Mouse (Mus musculus) forebrain, embryonic 11.5 days (tissue): ENCODE data around the gene Lgr4. TPM values are rescaled to one million over a fixed set of nuclear protein-coding genes. Genes with fewer than 3 reads are reported as not detected.
A peak's percentile ranks its signal among the peaks of the same experiment; 100 is the strongest.

Experiments used
- ATAC-seq: fragments of 200-750 bp; cut with Nextera tagmentation; replicated peaks from 2 replicates; pipeline ENCODE4 v1.8.0; 2017; ENCODE audit warnings: moderate TSS enrichment; ENCODE audit not compliant: low FRiP score
- DNase-seq: peaks from one replicate; pipeline ENCODE4 v3.0.0-alpha.2; 2017; ENCODE audit warnings: low spot score
- H3K27ac ChIP-seq: fragments of 300-500 bp; sonication (generic); 2 replicates; pipeline ENCODE4 v1.5.1; 2014; ENCODE audit warnings: low read depth, low read length
- H3K27me3 ChIP-seq: fragments of 300-500 bp; sonication (generic); 2 replicates; pipeline ENCODE4 v1.6.1; 2014; ENCODE audit warnings: mild to moderate bottlenecking, low read length, mixed read lengths; ENCODE audit not compliant: control insufficient read depth, insufficient read depth
- H3K36me3 ChIP-seq: fragments of 300-500 bp; sonication (generic); 2 replicates; pipeline ENCODE4 v1.6.1; 2014; ENCODE audit warnings: mild to moderate bottlenecking, low read length, moderate library complexity, mixed read lengths; ENCODE audit not compliant: control insufficient read depth, insufficient read depth
- H3K4me1 ChIP-seq: fragments of 300-500 bp; sonication (generic); replicated peaks from 2 replicates; pipeline ENCODE4 v1.6.1; 2014; ENCODE audit warnings: low read length, mixed read lengths; ENCODE audit not compliant: control insufficient read depth, insufficient read depth
- H3K4me2 ChIP-seq: fragments of 300-500 bp; sonication (generic); 2 replicates; pipeline ENCODE4 v1.6.1; 2014; ENCODE audit warnings: low read depth, mild to moderate bottlenecking, low read length, moderate library complexity, mixed read lengths; ENCODE audit not compliant: severe bottlenecking
- H3K4me3 ChIP-seq: fragments of 300-500 bp; sonication (generic); 2 replicates; pipeline ENCODE4 v1.5.1; 2014; ENCODE audit warnings: low read depth, low read length
- H3K9ac ChIP-seq: fragments of 300-500 bp; sonication (generic); 2 replicates; pipeline ENCODE4 v1.6.1; 2014; ENCODE audit warnings: low read length
- H3K9me3 ChIP-seq: fragments of 300-500 bp; sonication (generic); 2 replicates; pipeline ENCODE4 v1.6.1; 2016; ENCODE audit warnings: low read length, mixed read lengths; ENCODE audit not compliant: control insufficient read depth
- WGBS: fragments of 180-500 bp; shearing (Covaris S2); extraction: QIAGEN DNeasy Blood & Tissue Kit; methylation state at CpG from one replicate; pipeline ENCODE4 v1.1.7; 2014; 5-methylcytosine and 5-hydroxymethylcytosine counted together
- polyA plus RNA-seq: library from polyadenylated mRNA; unstranded; fragments of >200 nt; fragmentation: Nextera tagmentation; extraction: Ambion mirVana; gene quantifications from 2 replicates; pipeline ENCODE4 v1.2.1, GENCODE M21; 2014

Gene Lgr4
- polyA plus RNA-seq, 1 experiment from 2014 or later = 8.6 TPM

- Histone ChIP-seq H3K36me3 (no peaks in the 10 kb centered on the region), H3K9me3 (no peaks in the 10 kb centered on the region; the same call in 1 of the 2 replicates), H3K4me2 (no peak overlapping the region), H3K27ac (no peak overlapping the region), H3K4me1 (peaks cover 7% of the 10 kb centered on the region; the same call in 1 of the 2 replicates), H3K27me3 (peaks cover 58% of the 10 kb centered on the region), H3K4me3 (no peak overlapping the region), H3K9ac (no peak overlapping the region)
- ATAC-seq = no peak
- no peak for DNase-seq
- 93% methylated on average over 6 of the region's 6 CpGs for WGBS
Observed at GRCm38 (mm10) chr2:109946426-109946825, 29.0 kb downstream of the Lgr4 start.

DNA sequence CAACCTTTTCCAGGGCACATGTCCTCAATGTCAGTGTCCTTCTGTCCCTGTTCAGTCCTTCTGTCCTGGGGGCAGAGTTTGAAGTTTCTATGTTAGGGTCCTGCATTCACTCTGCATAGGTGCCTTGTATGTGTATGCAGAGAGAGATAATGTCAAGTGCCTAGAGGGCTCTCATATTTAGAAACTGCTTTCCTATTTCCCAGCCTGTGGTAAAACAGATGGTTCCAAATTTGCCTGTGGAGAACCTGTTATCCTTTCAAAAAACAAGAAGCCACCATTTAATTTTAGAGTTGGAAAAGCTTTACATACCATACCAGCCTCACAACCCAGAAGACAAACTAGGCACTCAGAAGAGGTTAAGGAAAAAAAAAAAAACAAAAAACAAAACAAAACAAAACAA lies 32.1 kb downstream of the Lgr4 start:
- Histone ChIP-seq H3K27me3 (peaks cover 70% of the 10 kb centered on the region), H3K27ac (no peak overlapping the region), H3K36me3 (no peaks in the 10 kb centered on the region), H3K4me2 (no peak overlapping the region), H3K9me3 (no peaks in the 10 kb centered on the region; the same call in 1 of the 2 replicates), H3K4me1 (peaks cover 2% of the 10 kb centered on the region; the same call in 1 of the 2 replicates), H3K4me3 (no peak overlapping the region), H3K9ac (no peak overlapping the region)
- DNase-seq = no peak
- no peak for ATAC-seq

DNA sequence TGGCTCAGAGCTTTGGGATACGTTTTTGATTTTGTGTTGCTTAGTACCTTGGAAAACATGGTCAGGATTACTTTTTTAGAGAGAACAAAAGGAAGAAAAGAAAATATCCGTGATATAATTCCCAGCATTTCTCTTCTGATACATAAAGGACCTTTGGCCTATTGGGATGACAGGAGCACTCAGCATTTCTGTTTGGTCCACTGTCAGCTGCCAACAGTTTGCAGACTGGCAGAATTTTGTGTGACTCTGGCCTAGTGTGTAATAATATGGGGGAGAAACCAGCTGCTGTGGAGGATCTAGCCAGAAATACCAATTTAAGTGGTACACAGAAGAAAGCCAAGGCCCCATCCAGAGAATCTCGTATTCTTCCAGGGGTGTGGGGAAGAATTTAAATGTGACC lies 32.9 kb downstream of the Lgr4 start:
- peaks cover 2% of the 10 kb centered on the region; the same call in 1 of the 2 replicates for H3K4me1 ChIP-seq
- no peaks in the 10 kb centered on the region; the same call in 1 of the 2 replicates for H3K9me3 ChIP-seq
- no peak overlapping the region for H3K4me2 ChIP-seq
- no peak overlapping the region for H3K27ac ChIP-seq
- H3K27me3 ChIP-seq = peaks cover 67% of the 10 kb centered on the region
- ATAC-seq = no peak
- no peak overlapping the region for H3K4me3 ChIP-seq
- no peak overlapping the region for H3K9ac ChIP-seq
- no peaks in the 10 kb centered on the region for H3K36me3 ChIP-seq
- no peak for DNase-seq
- 67% methylated on average over 3 of the region's 3 CpGs for WGBS

DNA sequence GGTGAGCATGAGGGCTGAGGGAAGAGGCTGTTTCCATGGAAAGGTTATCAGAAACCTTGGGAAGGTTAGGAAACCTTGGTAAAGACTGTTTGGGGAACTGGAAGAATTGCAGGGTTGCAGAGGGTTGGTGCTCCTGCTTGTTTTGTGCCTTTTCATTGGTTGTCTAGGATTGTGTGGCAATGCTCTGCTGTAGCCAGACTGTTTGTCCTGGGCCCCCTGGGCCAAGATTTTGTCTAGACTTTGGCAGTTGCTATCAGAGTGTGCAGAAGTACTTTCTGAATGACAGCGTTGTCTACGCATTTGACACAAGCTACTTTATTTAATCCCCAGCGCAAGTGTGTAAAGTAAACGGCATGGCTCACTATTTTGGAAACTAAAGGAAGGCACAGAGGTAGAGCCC lies 33.6 kb downstream of the Lgr4 start:
- 86% methylated on average over 4 of the region's 4 CpGs for WGBS

DNA sequence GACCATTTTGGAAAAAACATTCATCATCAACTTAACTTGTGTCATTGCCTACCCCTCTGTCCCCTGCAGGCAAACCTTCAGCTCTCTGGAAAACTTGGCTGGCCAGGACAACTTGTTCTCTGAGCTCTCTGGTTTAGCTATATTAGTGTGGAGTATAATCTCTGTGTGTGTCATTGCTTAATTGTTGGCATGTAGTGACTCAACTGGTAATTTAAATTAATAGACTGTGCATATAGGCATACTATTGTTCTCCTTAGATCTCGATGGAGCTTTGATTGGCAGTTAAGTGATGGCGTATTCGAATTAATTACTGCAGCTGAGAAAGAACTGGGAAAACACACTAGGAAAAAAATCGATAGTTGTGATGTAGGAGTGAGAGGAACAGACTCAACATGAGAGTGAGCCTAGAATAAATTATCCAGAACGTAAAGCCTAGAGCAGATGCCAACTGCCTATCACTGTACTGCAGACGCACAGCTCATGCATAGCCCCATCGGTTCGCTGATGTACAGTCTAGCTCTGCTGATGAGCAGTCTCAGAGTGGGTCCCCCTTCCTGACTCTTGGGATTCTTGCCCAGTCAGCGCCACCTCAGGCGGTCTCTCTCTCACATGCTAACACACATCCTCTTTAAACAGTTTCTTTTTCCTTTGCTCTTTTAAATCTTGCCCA lies 35.7 kb downstream of the Lgr4 start:
- Histone ChIP-seq H3K4me1 (peaks cover 2% of the 10 kb centered on the region; the same call in 1 of the 2 replicates), H3K4me2 (no peak overlapping the region), H3K36me3 (no peaks in the 10 kb centered on the region), H3K9me3 (no peaks in the 10 kb centered on the region), H3K27ac (no peak overlapping the region), H3K27me3 (peaks cover 66% of the 10 kb centered on the region), H3K9ac (no peak overlapping the region), H3K4me3 (no peak overlapping the region)
- WGBS = 77% methylated on average over 10 of the region's 10 CpGs
- peak; percentile 68 for ATAC-seq
- no peak for DNase-seq

More for the DNA sequence above, 33.6 kb downstream of the Lgr4 start:
- Histone ChIP-seq H3K4me2 (no peak overlapping the region), H3K4me1 (peaks cover 2% of the 10 kb centered on the region; the same call in 1 of the 2 replicates), H3K9me3 (no peaks in the 10 kb centered on the region; the same call in 1 of the 2 replicates), H3K27ac (no peak overlapping the region), H3K36me3 (no peaks in the 10 kb centered on the region), H3K27me3 (peaks cover 65% of the 10 kb centered on the region), H3K9ac (no peak overlapping the region), H3K4me3 (no peak overlapping the region)
- ATAC-seq = no peak
- no peak for DNase-seq

GRCm38 (mm10) chr2:109953893-109954292 lies 36.4 kb downstream of the Lgr4 start:
- 77% methylated on average over 4 of the region's 4 CpGs for WGBS

DNA sequence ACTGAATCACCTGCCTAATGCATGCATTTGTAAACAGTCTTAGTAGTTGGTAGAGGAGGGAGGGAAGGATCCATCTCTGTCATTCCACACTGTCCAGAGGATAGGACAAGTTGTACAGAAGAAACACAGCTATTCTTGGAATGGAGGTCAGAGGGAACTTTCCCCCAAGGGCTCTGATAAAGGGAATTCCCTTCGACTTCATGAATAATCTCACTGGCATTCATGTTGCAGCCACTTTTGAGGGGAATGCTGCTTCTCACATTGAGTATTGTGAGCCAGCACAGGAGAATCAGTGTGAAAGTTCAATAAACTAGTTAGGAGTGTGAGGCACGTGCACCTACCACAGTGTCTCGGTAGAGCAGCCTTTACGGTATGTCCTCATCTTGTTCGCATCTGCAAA lies 37.6 kb downstream of the Lgr4 start:
- DNase-seq (no peak), ATAC-seq (no peak)
- H3K36me3 ChIP-seq = no peaks in the 10 kb centered on the region
- H3K4me2 ChIP-seq = no peak overlapping the region
- no peak overlapping the region for H3K27ac ChIP-seq
- no peaks in the 10 kb centered on the region for H3K9me3 ChIP-seq
- H3K9ac ChIP-seq = no peak overlapping the region
- H3K27me3 ChIP-seq = peaks cover 59% of the 10 kb centered on the region
- WGBS = 79% methylated on average over 5 of the region's 5 CpGs
- H3K4me3 ChIP-seq = no peak overlapping the region
- H3K4me1 ChIP-seq = peaks cover 2% of the 10 kb centered on the region; the same call in 1 of the 2 replicates

More at GRCm38 (mm10) chr2:109953893-109954292, 36.4 kb downstream of the Lgr4 start:
- Histone ChIP-seq H3K9ac (no peak overlapping the region), H3K4me1 (peaks cover 2% of the 10 kb centered on the region; the same call in 1 of the 2 replicates), H3K27ac (no peak overlapping the region), H3K36me3 (no peaks in the 10 kb centered on the region), H3K27me3 (peaks cover 68% of the 10 kb centered on the region), H3K9me3 (no peaks in the 10 kb centered on the region), H3K4me2 (no peak overlapping the region), H3K4me3 (no peak overlapping the region)
- DNase-seq (no peak), ATAC-seq (no peak)

DNA sequence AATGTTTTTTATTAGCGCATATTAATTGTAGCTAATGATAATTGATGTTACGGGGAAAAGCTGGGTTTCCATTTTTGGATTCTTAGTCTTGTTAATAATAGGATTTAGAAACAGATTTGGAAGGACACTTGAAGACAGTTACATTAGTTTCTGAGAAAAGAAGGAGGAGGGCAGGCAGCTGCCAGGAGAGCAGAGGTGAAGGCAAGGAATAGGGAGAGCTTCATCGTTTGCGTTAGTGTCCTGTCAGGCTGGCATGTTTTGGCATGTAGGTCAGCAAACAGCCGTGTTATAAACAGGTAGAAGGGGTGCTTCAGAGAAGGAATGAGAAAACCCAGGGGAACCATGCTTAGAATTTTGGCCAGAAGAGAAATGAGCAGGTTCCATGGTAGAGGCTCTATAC lies 38.5 kb downstream of the Lgr4 start:
- Histone ChIP-seq H3K27ac (no peak overlapping the region), H3K4me1 (peaks cover 3% of the 10 kb centered on the region; the same call in 1 of the 2 replicates), H3K4me2 (no peak overlapping the region), H3K36me3 (no peaks in the 10 kb centered on the region), H3K9ac (no peak overlapping the region), H3K4me3 (no peak overlapping the region), H3K9me3 (no peaks in the 10 kb centered on the region), H3K27me3 (peaks cover 50% of the 10 kb centered on the region)
- DNase-seq = no peak
- ATAC-seq = no peak
- WGBS = 89% methylated on average over 5 of the region's 5 CpGs

- WGBS = 75% methylated on average over 4 of the region's 4 CpGs
- peaks cover 43% of the 10 kb centered on the region for H3K27me3 ChIP-seq
Observed at GRCm38 (mm10) chr2:109956785-109957184, 39.3 kb downstream of the Lgr4 start.

More at GRCm38 (mm10) chr2:109956785-109957184, 39.3 kb downstream of the Lgr4 start:
- H3K36me3 ChIP-seq = no peaks in the 10 kb centered on the region
- ATAC-seq = no peak
- H3K9ac ChIP-seq = no peak overlapping the region
- H3K27ac ChIP-seq = no peak overlapping the region
- H3K4me1 ChIP-seq = peaks cover 6% of the 10 kb centered on the region; the same call in 1 of the 2 replicates
- DNase-seq = no peak
- no peaks in the 10 kb centered on the region for H3K9me3 ChIP-seq
- no peak overlapping the region for H3K4me2 ChIP-seq
- H3K4me3 ChIP-seq = no peak overlapping the region
